In genomic region chr17:83288143-83288492, GRCm38 (mm10) we compare ENCODE assay signal across 9 mouse cellular contexts.
A peak's percentile ranks its signal among the peaks of the same experiment; 100 is the strongest.
DNase-seq lines count a peak whose midpoint lies in the region; ATAC-seq and TF ChIP-seq lines count a peak whose summit lies in the region.
"Had no signal": no experiment of that assay in that cellular context is flagged by ENCODE, and none has a peak within 500 bp of the region (broad histone marks: within the 10 kb centered on the region; RNA-seq: fewer than 3 reads in every experiment).

No protein-coding gene starts in this region.

- DNase-seq in left cerebral cortex, postnatal 4 days: peak; percentile 20
- DNase-seq in left cerebral cortex, adult 9 months (ENCODE audit: low spot score in 2 of 2): no peak
- peak; percentile 36 for DNase-seq in heart, postnatal 25 days (ENCODE audit: low spot score)
- DNase-seq in stomach, postnatal 0 days (ENCODE audit: low spot score): peak; percentile 49
- no peak for DNase-seq in layer of hippocampus, adult 11-12 months (ENCODE audit: low spot score)
- DNase-seq in testis, postnatal 10 days (ENCODE audit: low spot score): no peak

- H3K27me3 ChIP-seq in forebrain, embryonic 12.5 days: no peaks in the 10 kb centered on the region
- no peaks in the 10 kb centered on the region for H3K27me3 ChIP-seq in limb, embryonic 13.5 days
- H3K27me3 ChIP-seq in stomach, postnatal 0 days (ENCODE audit: control insufficient read depth, insufficient read depth, low read length): no peaks in the 10 kb centered on the region

- H3K4me3 ChIP-seq in forebrain, embryonic 12.5 days (replicated peaks): no peak overlapping the region
- no peak overlapping the region for H3K4me3 ChIP-seq in limb, embryonic 13.5 days
- H3K4me3 ChIP-seq in stomach, postnatal 0 days (ENCODE audit: low read depth, low read length): no peak overlapping the region

- peaks cover 10% of the 10 kb centered on the region for H3K4me1 ChIP-seq in forebrain, embryonic 12.5 days
- H3K4me1 ChIP-seq in limb, embryonic 13.5 days: peaks cover 13% of the 10 kb centered on the region
- H3K4me1 ChIP-seq in stomach, postnatal 0 days (replicated peaks; ENCODE audit: control insufficient read depth, insufficient read depth): no peaks in the 10 kb centered on the region

- no peak overlapping the region for H3K9ac ChIP-seq in forebrain, embryonic 12.5 days
- no peak overlapping the region for H3K9ac ChIP-seq in limb, embryonic 13.5 days
- no peak overlapping the region for H3K9ac ChIP-seq in stomach, postnatal 0 days (ENCODE audit: low read length)
- H3K9ac ChIP-seq: liver, embryonic 14.5 days had no signal

- intact Hi-C loops in left cerebral cortex, postnatal 4 days (cut with DNase I): no loop called here
- intact Hi-C loops in heart, postnatal 25 days (cut with DNase I): no loop called here

- peak; percentile 44 for ATAC-seq in forebrain, embryonic 12.5 days (ENCODE audit: low FRiP score)
- peak; percentile 71 for ATAC-seq in limb, embryonic 13.5 days (ENCODE audit: low FRiP score, low read depth)
- ATAC-seq in stomach, postnatal 0 days (ENCODE audit: low FRiP score, low TSS enrichment): peak; percentile 67

- no peak for TF ChIP-seq EP300 in stomach, postnatal 0 days (optimal IDR thresholded peaks at IDR 0.05)

- H3K36me3 ChIP-seq in forebrain, embryonic 12.5 days (replicated peaks): no peaks in the 10 kb centered on the region
- H3K36me3 ChIP-seq in limb, embryonic 13.5 days: no peaks in the 10 kb centered on the region
- H3K36me3 ChIP-seq in stomach, postnatal 0 days (ENCODE audit: control insufficient read depth, insufficient read depth, low read length): no peaks in the 10 kb centered on the region

- H3K27ac ChIP-seq in forebrain, embryonic 12.5 days: peak overlapping the region; percentile 50
- H3K27ac ChIP-seq in limb, embryonic 13.5 days: peak overlapping the region; percentile 45; the same call in 1 of the 2 replicates
- no peak overlapping the region for H3K27ac ChIP-seq in stomach, postnatal 0 days (replicated peaks)
- H3K27ac ChIP-seq: liver, embryonic 14.5 days had no signal

- WGBS in forebrain, embryonic 12.5 days: 33% methylated on average over 7 of the region's 7 CpGs
- 9% methylated on average over 7 of the region's 7 CpGs for WGBS in limb, embryonic 13.5 days
- 20% methylated on average over 7 of the region's 7 CpGs for WGBS in stomach, postnatal 0 days

- no peak for TF ChIP-seq CTCF in stomach, postnatal 0 days (IDR thresholded peaks at IDR 0.05; ENCODE audit: low read depth)

- no peaks in the 10 kb centered on the region for H3K9me3 ChIP-seq in forebrain, embryonic 12.5 days
- H3K9me3 ChIP-seq in limb, embryonic 13.5 days: no peaks in the 10 kb centered on the region
- no peaks in the 10 kb centered on the region for H3K9me3 ChIP-seq in stomach, postnatal 0 days (ENCODE audit: control insufficient read depth, low read length)

- no peak overlapping the region for H3K4me2 ChIP-seq in forebrain, embryonic 12.5 days
- H3K4me2 ChIP-seq in limb, embryonic 13.5 days (replicated peaks): peak overlapping the region; percentile 29
- no peak overlapping the region for H3K4me2 ChIP-seq in stomach, postnatal 0 days (replicated peaks; ENCODE audit: low read depth)

Comparison
In these comparisons a context has a peak if more than half of its experiments do, and no peak if none do; other contexts are left out.
1. DNase-seq: peak in left cerebral cortex, postnatal 4 days (single experiment), heart, postnatal 25 days (single experiment) and stomach, postnatal 0 days (single experiment); none in left cerebral cortex, adult 9 months (0 of 2), layer of hippocampus, adult 11-12 months (single experiment) and testis, postnatal 10 days (single experiment).
2. Peak in every context shown above with its lines, with median percentiles within 50 percentile points of each other: ATAC-seq.